Mouse (Mus musculus) testis, adult 2 months (tissue): ENCODE data around the gene Alkbh2.

Experiments
- CTCF ChIP-seq: fragments of 200-500 bp; IDR thresholded peaks from 2 replicates; pipeline ENCODE4 v1.5.1; 2012; ENCODE audit warnings: low read depth, mild to moderate bottlenecking, inconsistent platforms, low read length, moderate library complexity; ENCODE audit not compliant: control insufficient read depth, insufficient read depth, insufficient replicate concordance
- POLR2A ChIP-seq: fragments of 200-500 bp; IDR thresholded peaks from 2 replicates; pipeline ENCODE4 v1.6.1; 2012; ENCODE audit warnings: low read depth, mild to moderate bottlenecking, inconsistent platforms, low read length, moderate library complexity; ENCODE audit not compliant: control insufficient read depth

GRCm38 (mm10) chr5:114116586-114116985 lies 11.4 kb downstream of the Alkbh2 start:
- TF ChIP-seq CTCF = no peak
- no peak for TF ChIP-seq POLR2A
